Mouse (Mus musculus) T-helper 17 cell (primary cell): ENCODE measurements around the gene Ube2c.
"Not testable (repeated sequence)": the region's sequence is repeated elsewhere in the genome, so short reads cannot be mapped to it uniquely, and the experiment has no call there.

Experiments used
- in situ Hi-C, 2 experiments: fragments of 300-600 bp; cut with MboI, MseI; formaldehyde crosslinking; loops; 1 replicate in 1 of 2; 2 replicates in 1 of 2; pipeline ENCODE4 v1.15.1; 2025; ENCODE audit warnings: high pct_unique_total_duplicates in 2 of 2

Ube2c gene

DNA sequence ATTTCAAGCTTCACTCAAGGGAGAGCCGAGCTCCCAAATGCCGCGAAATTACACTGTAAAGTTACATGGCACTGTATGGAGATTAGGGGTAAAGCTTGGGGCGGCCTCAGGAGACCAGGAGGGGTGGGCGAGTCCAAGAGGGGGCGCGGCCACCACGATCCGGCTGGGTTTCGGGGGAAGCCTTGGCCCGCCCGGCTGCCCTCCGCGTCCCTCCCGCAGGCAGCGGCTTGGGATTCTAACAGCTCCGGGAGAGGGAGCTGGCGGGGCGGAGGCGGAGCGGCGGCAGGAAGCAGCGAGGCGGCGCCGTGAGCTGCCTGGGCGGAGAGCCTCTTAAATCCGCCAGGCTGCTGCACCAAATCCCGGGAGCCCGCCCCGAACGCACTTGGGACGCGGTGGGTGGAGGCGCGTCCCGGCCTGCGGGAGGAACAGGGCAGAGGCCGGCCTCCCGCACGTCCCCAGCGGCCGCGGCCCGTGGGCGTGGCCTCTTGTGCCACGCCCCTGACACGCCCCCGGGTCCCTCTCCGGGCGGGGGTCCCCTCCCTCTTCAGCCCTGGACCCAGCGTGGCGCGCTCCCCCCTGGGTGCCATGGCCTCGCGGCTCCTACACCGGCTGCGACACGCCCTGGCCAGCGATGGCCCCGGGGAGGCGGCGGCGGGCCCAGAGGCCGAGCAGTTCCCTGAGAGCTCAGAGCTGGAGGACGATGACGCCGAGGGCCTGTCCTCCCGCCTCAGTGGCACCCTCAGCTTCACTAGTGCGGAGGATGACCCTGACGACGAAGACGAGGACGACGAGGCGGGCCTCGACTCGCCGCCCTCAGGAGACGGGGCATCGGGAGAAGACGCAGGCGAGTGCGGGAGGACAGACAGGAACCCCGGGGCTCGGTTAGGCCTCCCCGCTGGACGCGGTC is 16.0 kb downstream of the Ube2c start, which contains the start of gene Snx21:
Gene Snx21, plus strand, starts transcription at position 343 of the 907 bp plus-strand sequence.
- in situ Hi-C loops: no loop called here

- in situ Hi-C loops: no loop called here
Observed at GRCm38 (mm10) chr2:164786388-164786885, 16.7 kb downstream of the Ube2c start.

DNA sequence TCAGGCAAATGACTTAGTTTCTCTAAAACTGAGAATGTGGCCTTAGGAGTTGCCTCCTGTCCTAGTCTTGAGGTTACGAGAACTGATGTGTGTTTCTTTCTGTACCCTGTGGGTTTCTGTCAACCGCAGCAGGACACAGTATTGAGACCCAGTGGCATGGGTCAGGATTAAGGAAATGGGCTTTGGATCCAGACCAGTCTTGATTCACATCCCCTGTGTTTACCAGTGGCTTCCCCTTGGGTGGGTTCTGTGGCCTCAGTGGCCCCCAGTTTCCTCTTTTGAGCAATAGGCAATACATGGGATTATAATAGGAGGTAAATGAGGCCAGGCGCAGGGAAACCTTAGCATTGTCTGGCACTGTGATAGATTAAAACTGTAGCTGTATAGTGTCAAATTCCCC is 17.3 kb downstream of the Ube2c start:
- in situ Hi-C loops: no loop called here

DNA sequence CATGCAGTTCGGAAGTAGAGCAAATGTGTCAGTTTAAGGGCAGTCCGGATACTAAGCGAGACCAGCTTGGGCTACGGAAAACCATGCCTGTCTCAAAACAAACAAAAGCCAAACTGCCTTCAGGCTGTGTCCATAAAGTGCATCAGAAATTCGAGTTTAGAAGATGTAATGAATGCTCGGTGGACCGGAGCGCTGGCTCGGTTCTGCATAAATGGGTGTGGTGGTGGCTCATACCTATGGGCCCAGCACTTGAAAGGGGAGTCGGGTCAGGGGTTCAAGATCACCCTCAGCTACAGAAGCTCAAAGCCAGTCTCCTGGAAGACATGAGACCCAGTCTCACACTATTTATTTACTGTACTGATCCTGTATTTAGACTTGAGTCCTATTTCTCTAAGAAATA is 18.1 kb downstream of the Ube2c start:
- in situ Hi-C loops: no loop called here

DNA sequence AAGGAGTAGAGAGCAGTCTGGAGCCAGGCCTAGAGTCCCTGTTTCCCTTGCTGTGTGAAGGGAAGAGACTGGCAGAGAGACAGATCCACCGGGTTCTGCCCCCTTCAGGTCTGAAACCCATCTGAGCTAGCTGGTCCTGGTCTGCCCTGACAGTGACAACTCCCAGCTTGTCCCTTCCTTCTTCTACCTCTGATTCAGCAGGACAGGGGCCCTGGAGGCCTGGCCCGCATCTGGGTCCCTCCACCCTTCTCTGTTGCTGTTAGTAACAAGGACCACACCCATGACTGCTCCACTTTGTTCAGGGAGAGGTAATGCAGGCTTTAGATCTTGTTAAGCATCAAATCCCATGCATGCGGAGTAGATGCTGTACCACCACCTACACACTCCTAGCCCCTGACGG is 18.7 kb downstream of the Ube2c start:
- in situ Hi-C loops: no loop called here

- in situ Hi-C loops: no loop called here
Observed at GRCm38 (mm10) chr2:164790451-164790850, 20.8 kb downstream of the Ube2c start.

DNA sequence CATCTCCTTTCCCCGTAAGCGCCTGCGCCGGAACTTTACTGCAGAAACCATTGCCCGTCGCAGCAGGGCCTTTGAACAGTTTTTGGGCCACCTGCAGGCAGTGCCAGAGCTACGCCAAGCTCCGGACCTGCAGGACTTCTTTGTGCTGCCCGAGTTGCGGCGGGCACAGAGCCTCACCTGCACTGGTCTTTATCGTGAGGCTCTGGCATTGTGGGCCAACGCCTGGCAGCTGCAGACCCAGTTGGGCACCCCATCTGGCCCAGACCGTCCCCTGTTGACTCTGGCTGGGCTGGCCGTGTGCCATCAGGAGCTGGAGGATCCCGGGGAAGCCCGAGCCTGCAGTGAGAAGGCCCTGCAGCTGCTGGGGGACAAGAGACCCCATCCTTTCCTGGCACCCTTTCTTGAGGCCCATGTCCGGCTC is 22.2 kb downstream of the Ube2c start:
- in situ Hi-C loops: no loop called here

- in situ Hi-C loops: no loop called here
Observed at GRCm38 (mm10) chr2:164792400-164793190, 22.9 kb downstream of the Ube2c start.

- in situ Hi-C loops: no loop called here
Observed at GRCm38 (mm10) chr2:164793236-164793635, 23.5 kb downstream of the Ube2c start.

- in situ Hi-C loops: no loop called here
Observed at GRCm38 (mm10) chr2:164793772-164794171, 24.1 kb downstream of the Ube2c start.

GRCm38 (mm10) chr2:164794293-164794692 is 24.6 kb downstream of the Ube2c start:
- in situ Hi-C loops: no loop called here

DNA sequence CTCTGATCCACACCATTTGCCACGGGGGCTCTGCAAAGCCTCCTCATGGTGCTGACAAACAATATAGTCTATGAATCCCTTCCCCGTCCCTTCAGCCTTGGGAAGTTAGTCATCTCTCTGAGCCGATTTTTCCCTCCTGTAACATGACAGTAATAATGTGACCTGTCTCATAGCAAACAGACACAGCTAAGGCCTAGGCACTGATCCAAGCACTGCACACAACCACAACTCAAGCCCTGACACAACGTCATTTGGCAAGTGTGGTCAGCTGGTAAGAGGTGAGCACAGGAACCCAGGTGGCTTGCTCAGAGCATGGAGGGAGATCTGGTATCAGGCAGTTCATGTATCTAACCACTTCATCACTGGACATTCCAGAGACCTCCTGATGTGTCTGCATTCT is 26.2 kb downstream of the Ube2c start:
- in situ Hi-C loops: no loop called here

DNA sequence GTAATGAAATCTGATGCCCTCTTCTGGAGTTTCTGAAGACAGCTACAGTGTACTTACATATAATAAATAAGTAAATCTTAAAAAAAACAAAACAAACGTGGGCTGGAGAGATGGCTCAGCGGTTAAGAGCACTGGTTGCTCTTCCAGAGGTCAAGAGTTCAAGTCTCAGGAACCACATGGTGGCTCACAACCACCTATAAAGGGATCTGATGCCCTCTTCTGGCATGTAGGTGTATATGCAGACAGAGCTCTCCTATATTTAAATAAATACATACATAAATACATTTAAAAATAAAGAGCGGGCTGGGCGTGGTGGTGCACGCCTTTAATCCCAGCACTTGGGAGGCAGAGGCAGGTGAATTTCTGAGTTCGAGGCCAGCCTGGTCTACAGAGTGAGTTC is 28.9 kb downstream of the Ube2c start:
- in situ Hi-C loops: not testable (repeated sequence)

GRCm38 (mm10) chr2:164800252-164801004 is 30.7 kb downstream of the Ube2c start:
- in situ Hi-C loops: no loop called here

- in situ Hi-C loops: no loop called here
Observed at GRCm38 (mm10) chr2:164803201-164803920, 33.7 kb downstream of the Ube2c start.

DNA sequence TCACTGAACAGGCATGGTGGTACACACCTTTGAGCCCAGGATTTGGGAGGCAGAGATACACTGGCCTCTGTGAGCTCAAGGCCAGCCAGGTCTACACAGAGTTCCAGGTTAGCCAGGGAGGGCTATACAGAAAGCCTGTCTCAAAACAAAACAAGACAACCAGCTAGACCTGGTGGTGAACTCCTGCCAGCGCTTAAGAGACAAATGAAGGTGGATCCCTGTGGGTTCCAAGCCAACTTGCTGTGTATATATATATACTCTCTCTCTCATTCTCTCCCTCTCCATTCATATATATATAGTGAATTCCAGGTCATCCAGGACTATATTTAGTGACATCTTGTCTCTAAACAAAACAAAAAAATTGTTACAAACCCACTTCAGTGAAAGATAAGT is 34.2 kb downstream of the Ube2c start:
- in situ Hi-C loops: no loop called here

DNA sequence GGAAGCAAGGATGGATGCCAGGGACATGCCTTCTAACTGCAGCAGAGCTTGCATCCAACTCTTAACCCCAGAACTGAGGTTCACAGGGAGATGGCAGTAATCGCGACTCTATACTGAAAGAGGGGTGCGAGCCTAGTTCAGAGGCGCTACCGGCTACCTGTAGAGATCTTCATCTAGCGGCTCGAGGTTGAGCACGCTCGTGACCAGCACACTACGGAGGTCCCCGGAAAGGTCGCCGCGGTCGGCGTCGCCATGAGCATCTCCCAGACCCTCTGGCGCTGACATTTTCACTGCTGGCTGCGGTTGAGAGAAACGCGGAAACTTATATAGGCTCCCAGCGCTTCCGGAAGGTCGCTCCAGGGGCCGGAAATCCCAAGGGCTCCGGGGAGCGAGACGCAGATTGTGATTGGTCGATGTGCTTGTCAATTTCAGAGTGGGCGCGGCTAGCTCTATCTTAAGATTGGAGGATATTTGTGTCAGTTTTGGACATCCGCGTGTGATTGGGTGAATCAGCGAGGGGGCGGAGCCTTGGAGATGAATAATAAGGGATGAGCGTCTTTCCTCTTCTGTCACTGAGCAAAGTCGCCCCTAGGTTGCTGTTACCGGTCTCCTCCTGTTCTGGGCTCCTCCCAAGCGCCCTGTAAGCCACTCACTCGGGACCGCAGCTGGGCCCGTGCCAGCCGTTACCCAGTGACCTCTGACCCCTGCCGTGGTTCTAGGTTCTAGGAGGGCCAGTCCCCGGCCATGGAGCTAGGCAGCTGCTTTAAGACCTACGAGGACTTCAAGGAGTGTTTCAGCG is 35.0 kb downstream of the Ube2c start, which contains the start of the genes Acot8 and Zswim3:
Gene Acot8, minus strand, starts transcription at position 350 of the 799 bp plus-strand sequence.
Gene Zswim3, plus strand, starts transcription at position 566 of the 799 bp plus-strand sequence.
- in situ Hi-C loops: no loop called here

DNA sequence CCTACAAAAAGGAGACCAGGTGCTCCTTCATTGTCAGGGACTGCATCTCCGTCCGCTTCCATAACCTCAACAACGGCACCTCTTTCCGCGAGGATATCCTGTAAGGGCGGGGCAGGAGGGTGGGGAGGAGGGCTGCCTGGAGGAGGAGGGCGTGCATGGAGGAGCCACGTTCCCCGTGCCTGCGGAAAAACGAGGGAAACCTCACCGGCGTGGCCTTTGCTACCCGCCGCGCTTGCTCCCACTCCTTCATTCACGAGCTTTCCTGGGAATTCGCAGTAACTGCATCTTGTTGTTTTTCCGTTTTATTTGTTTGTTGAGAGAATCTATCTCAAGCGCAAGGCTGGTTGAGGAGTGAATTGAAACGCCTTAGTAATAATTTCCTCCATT is 35.6 kb downstream of the Ube2c start:
- in situ Hi-C loops: no loop called here

DNA sequence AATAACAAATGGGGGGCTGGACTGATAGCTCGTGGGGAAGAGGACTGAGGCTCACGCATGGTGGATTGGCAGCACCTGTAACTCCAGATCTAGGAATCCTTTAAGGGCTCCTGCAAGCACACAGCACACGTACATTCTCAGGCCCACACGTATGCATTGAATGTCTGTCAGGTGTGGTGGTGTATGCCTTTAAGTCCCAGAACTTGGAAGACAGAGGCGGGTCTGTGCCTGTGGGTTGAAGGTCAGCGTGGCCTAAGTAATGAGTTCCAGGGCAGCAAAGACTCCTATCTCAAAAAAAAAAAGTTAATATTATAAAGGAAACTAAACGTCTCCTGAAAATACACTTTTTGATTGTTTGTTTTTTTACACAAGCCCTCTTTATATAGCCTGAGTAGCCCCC is 36.9 kb downstream of the Ube2c start:
- in situ Hi-C loops: no loop called here

DNA sequence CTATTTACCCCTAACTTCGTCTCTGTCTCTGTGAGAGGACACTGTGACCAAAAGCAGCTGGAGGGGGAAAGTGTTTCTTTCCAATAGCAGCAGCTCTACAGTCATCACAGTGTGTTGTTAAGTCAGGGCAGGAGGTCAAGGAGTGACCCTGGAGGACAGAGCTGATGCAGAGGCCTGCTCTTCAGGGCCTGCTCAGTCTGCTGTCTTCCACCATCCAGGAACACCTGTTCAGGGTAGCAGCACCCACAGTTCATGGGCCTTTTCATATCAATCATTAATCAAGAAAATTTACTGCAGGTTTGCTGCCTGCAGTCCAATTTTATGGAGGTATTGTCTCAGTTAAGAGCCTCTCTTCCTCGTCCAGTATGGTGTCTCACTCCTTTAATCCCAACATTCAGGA is 43.9 kb downstream of the Ube2c start:
- in situ Hi-C loops: no loop called here
